Mouse (Mus musculus): ENCODE measurements around the gene Kiz. TPM values are rescaled to one million over a fixed set of nuclear protein-coding genes. Genes with fewer than 3 reads are reported as not detected.
A peak's percentile ranks its signal among the peaks of the same experiment; 100 is the strongest.

Kiz gene
- polyA plus RNA-seq, 1 experiment from 2014 or later, result 32.3 TPM

DNA sequence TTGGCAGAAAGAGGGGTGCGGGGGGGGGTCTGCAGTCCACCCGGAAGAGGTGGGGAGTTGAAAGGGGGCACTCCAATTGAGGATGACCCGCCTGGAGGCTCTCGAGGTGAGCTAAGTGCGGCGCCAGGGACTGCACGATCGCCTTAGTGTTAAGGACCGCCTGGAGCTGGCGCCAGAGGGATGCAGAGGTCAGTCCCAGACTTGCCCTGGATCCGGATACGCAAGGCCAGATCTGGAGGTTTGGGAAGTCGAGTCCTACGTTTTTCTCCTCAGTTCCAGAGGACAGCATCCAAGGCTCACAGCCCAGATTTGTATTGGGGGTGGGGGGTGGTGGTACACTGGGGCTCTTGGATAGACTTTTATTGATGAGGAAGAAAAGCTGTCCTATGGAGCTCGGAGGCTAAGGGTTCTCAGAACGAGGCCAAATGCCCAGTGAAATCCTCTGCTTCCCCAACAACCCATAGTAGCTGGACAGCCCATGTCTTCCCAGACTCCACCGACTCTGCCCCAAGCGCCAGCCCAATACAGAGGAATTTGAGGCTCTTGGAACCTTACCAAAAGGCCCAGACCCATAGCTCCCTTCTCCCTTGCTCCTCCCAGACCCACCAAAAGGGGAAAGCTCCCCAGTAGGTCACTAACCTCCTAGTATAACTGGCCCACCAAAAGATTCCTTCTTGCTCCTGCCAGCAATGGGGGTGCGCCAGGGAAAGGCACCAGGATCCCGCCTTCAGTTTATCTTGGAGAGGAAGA lies 20.2 kb upstream of the Kiz start:
- Histone ChIP-seq H3K27me3 (peaks cover 94% of the 10 kb centered on the region), H3K4me2 (replicated peaks) (peak overlapping the region; percentile 56), H3K9ac (no peak overlapping the region), H3K9me3 (no peaks in the 10 kb centered on the region), H3K27ac (no peak overlapping the region), H3K36me3 (no peaks in the 10 kb centered on the region), H3K4me1 (peaks cover 28% of the 10 kb centered on the region), H3K4me3 (peak overlapping the region; percentile 32)
- 2% methylated on average over 20 of the region's 20 CpGs for WGBS
- ATAC-seq (ENCODE audit: low FRiP score, low read depth), result peak; percentile 38; the same call in 1 of the 2 replicates

DNA sequence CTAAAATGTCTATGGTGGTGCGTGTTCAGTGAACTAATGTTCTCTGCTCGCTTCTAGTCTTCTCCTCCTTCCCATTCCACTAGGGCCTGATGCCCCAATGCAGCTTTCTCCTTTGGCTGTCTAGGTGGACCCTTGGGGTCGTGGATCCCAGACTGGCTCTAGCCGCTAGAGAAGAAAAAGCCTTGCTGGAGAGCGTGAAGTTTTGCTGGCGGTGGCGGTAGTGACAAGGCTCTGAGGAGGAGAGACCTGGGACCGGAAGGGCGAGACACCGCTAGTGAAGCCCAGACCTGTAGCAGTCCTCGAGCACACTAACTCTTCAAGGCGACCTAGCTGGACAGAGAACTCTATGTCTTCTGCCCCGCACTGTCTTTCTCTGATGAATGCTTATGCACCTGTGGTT lies 19.4 kb upstream of the Kiz start:
- no peak for ATAC-seq (ENCODE audit: low FRiP score, low read depth)
- no peak overlapping the region for H3K9ac ChIP-seq
- no peaks in the 10 kb centered on the region for H3K9me3 ChIP-seq
- H3K4me1 ChIP-seq, result peaks cover 28% of the 10 kb centered on the region
- H3K27ac ChIP-seq, result no peak overlapping the region
- 2% methylated on average over 13 of the region's 13 CpGs for WGBS
- H3K4me2 ChIP-seq (replicated peaks), result no peak overlapping the region
- H3K27me3 ChIP-seq, result peaks cover 94% of the 10 kb centered on the region
- no peak overlapping the region; the same call in 1 of the 2 replicates for H3K4me3 ChIP-seq
- no peaks in the 10 kb centered on the region for H3K36me3 ChIP-seq

DNA sequence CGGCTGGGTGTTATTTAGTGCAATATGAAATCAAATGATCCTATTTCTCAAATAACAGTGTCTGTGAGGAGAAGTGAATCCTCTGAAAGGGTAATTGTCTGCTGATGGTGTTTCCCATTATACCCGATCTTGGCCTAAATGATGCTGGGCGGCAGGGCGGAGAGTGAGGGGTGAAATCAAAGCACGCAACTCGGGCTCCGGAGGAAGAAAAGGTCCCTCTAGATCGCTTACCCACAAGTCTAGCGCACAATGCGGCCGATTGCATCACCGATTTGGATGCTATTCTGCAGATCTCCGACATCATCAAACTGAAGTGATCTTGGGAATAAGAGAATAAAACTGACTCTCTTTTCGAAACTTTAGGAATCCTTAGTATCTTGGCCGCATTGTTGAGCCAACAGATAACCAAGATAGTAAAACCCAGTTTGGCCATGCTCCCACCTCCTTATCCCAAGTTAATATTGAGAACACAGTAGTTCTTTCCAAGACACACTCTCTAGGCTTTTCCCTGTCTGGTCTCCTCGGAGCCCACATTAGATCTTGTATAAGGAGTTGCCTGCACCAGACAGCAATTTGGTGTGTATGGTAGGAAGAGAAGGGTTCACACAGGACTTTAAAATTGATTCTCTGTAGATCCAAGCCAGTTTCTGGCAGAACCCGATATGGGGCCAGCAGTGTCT lies 18.7 kb upstream of the Kiz start:
- H3K9me3 ChIP-seq, result no peaks in the 10 kb centered on the region
- H3K4me2 ChIP-seq (replicated peaks), result no peak overlapping the region
- peaks cover 96% of the 10 kb centered on the region for H3K27me3 ChIP-seq
- H3K9ac ChIP-seq, result no peak overlapping the region
- no peak overlapping the region for H3K4me3 ChIP-seq
- 4% methylated on average over 17 of the region's 17 CpGs for WGBS
- H3K4me1 ChIP-seq, result peaks cover 28% of the 10 kb centered on the region
- no peaks in the 10 kb centered on the region for H3K36me3 ChIP-seq
- no peak overlapping the region for H3K27ac ChIP-seq
- no peak for ATAC-seq (ENCODE audit: low FRiP score, low read depth)

DNA sequence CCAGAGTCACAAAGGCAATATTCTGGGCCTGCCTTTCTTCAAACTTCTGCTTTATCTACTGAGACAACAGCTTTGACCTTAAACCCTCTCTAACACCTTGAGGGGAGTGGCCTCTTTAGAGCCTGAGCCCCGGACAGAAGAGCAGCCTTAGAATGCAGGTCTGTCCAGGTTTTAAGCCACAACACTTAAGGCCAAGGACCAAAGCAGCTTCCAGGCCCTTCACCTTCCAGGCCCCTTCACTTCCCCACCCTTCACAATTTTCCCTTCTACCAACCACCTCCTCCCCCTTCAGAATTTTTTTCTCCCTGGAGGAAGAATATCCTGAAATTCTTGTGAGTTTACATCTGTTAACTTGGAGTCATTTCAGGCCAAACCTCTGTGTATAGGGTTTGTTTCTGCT lies 18.0 kb upstream of the Kiz start:
- H3K9me3 ChIP-seq, result no peaks in the 10 kb centered on the region
- no peak for ATAC-seq (ENCODE audit: low FRiP score, low read depth)
- no peak overlapping the region for H3K4me3 ChIP-seq
- H3K4me2 ChIP-seq (replicated peaks), result no peak overlapping the region
- WGBS, result 7% methylated on average over 1 of the region's 1 CpGs
- peaks cover 95% of the 10 kb centered on the region for H3K27me3 ChIP-seq
- H3K27ac ChIP-seq, result no peak overlapping the region
- no peak overlapping the region for H3K9ac ChIP-seq
- no peaks in the 10 kb centered on the region for H3K36me3 ChIP-seq
- H3K4me1 ChIP-seq, result peaks cover 28% of the 10 kb centered on the region

DNA sequence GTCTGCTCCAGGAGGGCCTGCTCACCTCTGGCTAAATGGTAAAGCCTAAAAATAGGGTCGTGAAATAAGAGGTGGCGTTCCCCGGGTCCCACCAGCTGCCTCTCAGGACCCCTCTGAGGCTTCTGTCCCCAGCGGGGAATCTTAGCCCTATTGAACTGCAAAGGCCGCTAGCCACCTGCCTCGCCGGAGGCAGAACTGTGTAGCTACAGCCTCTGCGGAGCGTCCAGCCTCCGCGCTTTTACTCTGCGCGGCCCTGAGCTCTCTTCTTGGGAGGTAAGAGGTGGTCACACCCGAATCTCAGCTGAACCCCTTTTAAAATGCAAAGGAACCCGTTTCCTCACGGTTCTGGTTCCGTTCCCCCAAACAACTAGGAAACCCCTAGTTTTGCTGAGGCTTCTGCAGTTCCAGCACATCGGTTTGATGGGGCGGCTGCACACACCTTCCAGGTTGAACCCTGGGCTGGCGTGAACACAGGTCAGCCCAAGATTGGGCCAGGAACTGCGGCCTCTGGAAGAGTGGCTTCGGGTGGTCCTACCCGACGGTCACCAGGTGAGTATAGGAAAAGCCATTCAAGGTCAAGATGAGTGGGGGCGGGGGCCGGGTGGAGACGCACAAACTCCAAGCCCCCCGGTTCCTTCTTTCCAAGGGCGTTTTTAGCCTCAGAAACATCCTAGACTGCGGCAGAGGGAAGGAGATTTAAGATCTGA lies 16.9 kb upstream of the Kiz start:
- Histone ChIP-seq H3K36me3 (no peaks in the 10 kb centered on the region), H3K9ac (no peak overlapping the region), H3K27ac (no peak overlapping the region), H3K9me3 (no peaks in the 10 kb centered on the region), H3K4me2 (replicated peaks) (peak overlapping the region; percentile 41), H3K4me3 (peak overlapping the region; percentile 21), H3K27me3 (peaks cover 89% of the 10 kb centered on the region), H3K4me1 (peaks cover 26% of the 10 kb centered on the region)
- no peak for ATAC-seq (ENCODE audit: low FRiP score, low read depth)
- WGBS, result 1% methylated on average over 30 of the region's 30 CpGs

DNA sequence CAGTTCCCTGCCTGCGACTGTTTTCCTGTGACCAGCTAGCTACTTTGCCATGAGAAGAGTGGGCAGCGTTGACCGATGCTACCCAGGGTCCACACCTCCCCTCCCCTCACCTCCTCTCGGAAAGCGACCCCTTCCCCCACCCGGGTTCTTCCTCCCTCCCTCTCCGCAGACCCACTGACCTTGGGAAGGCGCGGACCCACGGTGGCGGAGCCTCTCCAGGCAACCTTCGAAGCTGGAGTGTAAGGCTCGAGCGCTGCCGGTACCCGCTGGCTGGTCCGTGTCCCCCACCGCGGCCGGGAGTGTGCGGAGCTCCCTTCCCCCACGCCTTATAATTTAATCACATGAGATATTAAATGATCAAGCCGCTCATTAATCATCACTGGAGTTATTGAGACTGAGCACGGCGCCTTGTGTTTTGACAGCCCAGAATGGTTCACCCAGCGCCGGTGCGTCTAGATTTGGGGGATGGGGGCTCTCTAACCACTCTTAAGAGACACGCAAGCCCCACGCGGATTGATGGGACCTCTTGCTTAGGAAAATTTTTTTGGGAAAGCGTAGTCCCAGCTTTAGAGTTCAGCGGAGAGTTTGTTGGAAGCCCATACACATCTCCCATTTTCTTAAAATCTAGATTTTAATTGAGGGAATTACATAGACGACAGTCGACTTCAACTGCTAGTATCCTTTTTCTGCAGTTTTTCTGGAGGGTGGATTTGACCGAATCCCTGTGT lies 16.2 kb upstream of the Kiz start:
- H3K36me3 ChIP-seq, result no peaks in the 10 kb centered on the region

DNA sequence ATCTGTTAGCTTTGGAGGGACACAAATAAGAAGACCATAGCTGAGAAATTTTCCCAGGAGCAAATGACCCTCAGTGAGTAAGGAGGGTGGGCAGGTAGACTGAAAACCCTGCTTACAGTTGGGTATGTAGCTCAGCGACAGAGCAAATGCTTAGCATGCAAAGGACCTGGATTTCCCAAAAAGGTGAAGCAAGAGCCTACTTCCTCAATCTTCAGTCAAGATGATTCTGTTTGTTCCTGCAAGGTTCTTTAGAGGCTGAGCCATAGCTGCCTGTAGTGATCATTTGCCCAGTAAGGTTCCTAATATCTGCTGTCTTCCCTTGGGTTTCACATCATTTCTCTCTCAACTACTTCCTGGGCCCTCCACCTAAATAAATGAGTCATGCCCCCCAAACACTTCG lies 7.8 kb upstream of the Kiz start:
- no peak overlapping the region for H3K9ac ChIP-seq
- 89% methylated on average over 2 of the region's 2 CpGs for WGBS
- H3K4me1 ChIP-seq, result no peaks in the 10 kb centered on the region
- no peaks in the 10 kb centered on the region for H3K36me3 ChIP-seq
- H3K4me3 ChIP-seq, result no peak overlapping the region
- no peak overlapping the region for H3K27ac ChIP-seq
- H3K27me3 ChIP-seq, result peaks cover 3% of the 10 kb centered on the region
- H3K4me2 ChIP-seq (replicated peaks), result no peak overlapping the region
- no peaks in the 10 kb centered on the region for H3K9me3 ChIP-seq
- no peak for ATAC-seq (ENCODE audit: low FRiP score, low read depth)

More for the DNA sequence above, 16.2 kb upstream of the Kiz start:
- Histone ChIP-seq H3K27me3 (peaks cover 83% of the 10 kb centered on the region), H3K9me3 (no peaks in the 10 kb centered on the region), H3K4me1 (peaks cover 21% of the 10 kb centered on the region), H3K27ac (no peak overlapping the region), H3K4me2 (replicated peaks) (peak overlapping the region; percentile 41), H3K9ac (no peak overlapping the region), H3K4me3 (peak overlapping the region; percentile 21)
- no peak for ATAC-seq (ENCODE audit: low FRiP score, low read depth)
- WGBS, result 3% methylated on average over 36 of the region's 36 CpGs

DNA sequence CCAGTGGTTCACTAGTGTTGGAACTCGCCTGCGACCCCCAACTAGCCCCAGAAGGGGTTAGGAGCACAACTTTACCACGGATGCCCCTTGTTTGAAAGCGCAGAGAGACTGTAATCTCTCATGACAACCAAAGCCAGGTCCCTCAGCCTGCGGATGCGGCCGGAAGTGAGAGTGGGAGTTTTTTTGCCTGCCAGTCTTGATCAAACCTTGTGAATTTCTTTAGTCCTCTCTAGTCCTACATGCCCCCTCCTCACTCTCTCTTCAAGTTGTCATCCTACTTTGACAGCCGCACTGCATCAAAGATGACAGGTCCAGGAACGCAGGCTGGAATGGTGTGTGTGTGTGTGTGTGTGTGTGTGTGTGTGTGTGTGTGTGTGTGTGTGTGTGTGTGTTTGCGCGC lies 456 bp downstream of the Kiz start:
- Histone ChIP-seq H3K9me3 (no peaks in the 10 kb centered on the region), H3K4me2 (replicated peaks) (peak overlapping the region; percentile 72), H3K4me1 (no peaks in the 10 kb centered on the region), H3K9ac (peak overlapping the region; percentile 82), H3K27ac (peak overlapping the region; percentile 63; the same call in 1 of the 2 replicates), H3K27me3 (no peaks in the 10 kb centered on the region), H3K36me3 (no peaks in the 10 kb centered on the region), H3K4me3 (peak overlapping the region; percentile 93)
- no peak for ATAC-seq (ENCODE audit: low FRiP score, low read depth)
- 3% methylated on average over 11 of the region's 11 CpGs for WGBS

DNA sequence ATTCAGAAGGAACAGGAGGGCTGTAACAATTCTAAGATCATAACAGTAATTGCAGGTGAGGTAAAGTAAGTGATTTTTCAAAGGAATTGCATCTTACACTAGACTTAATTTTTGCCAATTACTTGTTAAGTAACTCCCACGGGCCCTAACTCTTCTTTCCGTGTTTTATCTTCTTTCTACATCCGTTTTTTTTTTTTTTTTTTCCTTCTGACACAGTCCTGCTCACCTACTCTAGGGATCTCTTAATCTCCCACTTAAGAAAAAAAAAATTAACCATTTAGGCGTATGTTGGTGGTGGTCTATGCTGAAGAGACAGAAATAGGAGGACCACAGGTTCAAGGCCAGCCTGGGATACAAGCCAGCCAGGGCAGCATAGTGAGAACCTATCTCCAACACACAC lies 1.2 kb downstream of the Kiz start:
- H3K4me2 ChIP-seq (replicated peaks), result no peak overlapping the region
- H3K36me3 ChIP-seq, result peaks cover 5% of the 10 kb centered on the region
- H3K4me3 ChIP-seq, result no peak overlapping the region
- WGBS, result 65% methylated on average over 4 of the region's 4 CpGs
- H3K4me1 ChIP-seq, result no peaks in the 10 kb centered on the region
- H3K9ac ChIP-seq, result no peak overlapping the region
- no peaks in the 10 kb centered on the region for H3K27me3 ChIP-seq
- no peak overlapping the region for H3K27ac ChIP-seq
- no peaks in the 10 kb centered on the region for H3K9me3 ChIP-seq
- no peak for ATAC-seq (ENCODE audit: low FRiP score, low read depth)

DNA sequence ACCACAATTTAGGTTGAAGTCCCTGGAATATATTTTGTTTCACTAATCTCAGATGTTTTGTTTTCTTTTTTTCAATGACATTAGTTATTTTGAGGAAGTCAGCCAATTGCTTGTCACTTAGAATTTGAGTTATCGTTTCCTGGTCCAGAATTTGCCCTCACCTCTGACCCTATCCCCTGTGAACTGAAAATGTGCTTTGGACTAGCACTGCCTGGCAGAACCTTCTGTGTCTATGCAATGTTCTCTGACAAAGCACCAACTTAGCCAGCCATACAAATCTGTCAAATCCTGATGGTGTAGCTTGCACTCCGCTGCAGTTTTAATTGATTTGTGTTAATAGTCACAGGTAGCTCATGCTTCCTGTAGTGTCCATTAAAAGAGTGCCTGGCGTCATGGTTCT lies 10.1 kb downstream of the Kiz start:
- Histone ChIP-seq H3K9me3 (no peaks in the 10 kb centered on the region), H3K27me3 (no peaks in the 10 kb centered on the region), H3K4me3 (no peak overlapping the region), H3K27ac (no peak overlapping the region), H3K4me2 (replicated peaks) (no peak overlapping the region), H3K4me1 (no peaks in the 10 kb centered on the region), H3K9ac (no peak overlapping the region), H3K36me3 (peaks cover 20% of the 10 kb centered on the region)
- no peak for ATAC-seq (ENCODE audit: low FRiP score, low read depth)
- WGBS, result 60% methylated on average over 3 of the region's 3 CpGs

DNA sequence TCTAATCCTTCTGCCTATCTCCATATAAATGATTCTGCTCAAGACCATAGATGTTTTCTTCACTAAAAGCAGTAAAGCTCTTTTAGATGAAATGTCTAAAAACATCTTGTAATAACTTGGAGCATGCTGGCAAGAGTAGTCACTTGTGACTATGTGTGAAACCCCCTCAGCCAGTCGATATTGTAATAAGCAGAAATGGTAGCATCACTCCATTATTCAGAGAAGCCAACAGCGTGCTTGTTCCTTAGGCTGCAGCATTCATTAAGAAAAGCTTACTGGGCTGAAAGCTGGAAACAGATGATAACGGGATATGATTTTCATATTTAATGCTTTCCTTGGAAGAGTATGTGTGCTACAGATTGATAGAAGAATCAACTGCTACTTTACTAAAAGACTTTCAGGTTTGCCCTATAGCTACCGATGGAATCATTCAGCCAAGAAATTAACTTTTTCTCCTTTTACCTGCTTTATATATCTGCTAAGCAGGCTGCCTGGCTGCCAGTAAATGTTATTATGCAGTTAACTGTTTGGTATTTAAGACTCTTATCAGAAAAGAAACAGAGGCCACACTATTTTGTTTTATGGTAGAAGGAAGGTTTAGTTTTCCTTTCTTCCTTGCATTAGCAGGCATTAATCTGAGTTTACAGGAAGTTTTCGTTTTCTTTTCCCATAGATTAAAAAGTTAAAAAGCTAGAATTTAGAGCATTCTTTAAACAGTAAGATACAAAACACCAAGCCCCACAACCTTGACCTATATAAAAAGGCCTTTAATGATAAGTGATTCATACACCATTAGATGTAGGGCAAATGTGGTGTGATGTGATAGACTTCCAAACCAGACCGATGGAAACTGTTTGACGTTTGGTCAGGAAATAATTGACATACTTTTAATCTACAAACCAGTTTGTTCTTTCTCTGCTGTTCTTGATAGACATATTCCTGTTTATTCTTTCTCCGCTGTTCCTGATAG lies 15.9 kb downstream of the Kiz start:
- H3K9ac ChIP-seq, result no peak overlapping the region
- no peaks in the 10 kb centered on the region for H3K4me1 ChIP-seq
- no peaks in the 10 kb centered on the region for H3K9me3 ChIP-seq
- H3K27me3 ChIP-seq, result no peaks in the 10 kb centered on the region
- 84% methylated on average over 8 of the region's 8 CpGs for WGBS
- ATAC-seq (ENCODE audit: low FRiP score, low read depth), result no peak
- no peak overlapping the region for H3K4me2 ChIP-seq (replicated peaks)
- H3K27ac ChIP-seq, result no peak overlapping the region
- no peak overlapping the region for H3K4me3 ChIP-seq
- H3K36me3 ChIP-seq, result no peaks in the 10 kb centered on the region

Data from limb, embryonic 13.5 days (tissue).